Mouse (Mus musculus) MEL (cell line): ENCODE measurements around the gene Secisbp2.

Experiments
- CHD2 ChIP-seq: IDR thresholded peaks from 2 replicates; pipeline ENCODE4 v1.6.1; 2011; ENCODE audit warnings: low read length, improper control_type of control experiment
- NELFE ChIP-seq: IDR thresholded peaks from 2 replicates; pipeline ENCODE4 v1.6.1; 2011; ENCODE audit warnings: low read depth, low read length, improper control_type of control experiment
- TBP ChIP-seq: IDR thresholded peaks from 2 replicates; pipeline ENCODE4 v1.8.0; 2011; ENCODE audit warnings: low read depth, low read length, improper control_type of control experiment
- UBTF ChIP-seq: IDR thresholded peaks from 2 replicates; pipeline ENCODE4 v1.6.1; 2012; ENCODE audit warnings: low read depth, mild to moderate bottlenecking, inconsistent platforms, low read length, improper control_type of control experiment, moderate library complexity, borderline replicate concordance; ENCODE audit not compliant: insufficient read depth
- USF1 ChIP-seq: IDR thresholded peaks from 2 replicates; pipeline ENCODE4 v1.6.1; 2014; ENCODE audit warnings: low read depth, mild to moderate bottlenecking, inconsistent platforms, low read length, improper control_type of control experiment, moderate library complexity

DNA sequence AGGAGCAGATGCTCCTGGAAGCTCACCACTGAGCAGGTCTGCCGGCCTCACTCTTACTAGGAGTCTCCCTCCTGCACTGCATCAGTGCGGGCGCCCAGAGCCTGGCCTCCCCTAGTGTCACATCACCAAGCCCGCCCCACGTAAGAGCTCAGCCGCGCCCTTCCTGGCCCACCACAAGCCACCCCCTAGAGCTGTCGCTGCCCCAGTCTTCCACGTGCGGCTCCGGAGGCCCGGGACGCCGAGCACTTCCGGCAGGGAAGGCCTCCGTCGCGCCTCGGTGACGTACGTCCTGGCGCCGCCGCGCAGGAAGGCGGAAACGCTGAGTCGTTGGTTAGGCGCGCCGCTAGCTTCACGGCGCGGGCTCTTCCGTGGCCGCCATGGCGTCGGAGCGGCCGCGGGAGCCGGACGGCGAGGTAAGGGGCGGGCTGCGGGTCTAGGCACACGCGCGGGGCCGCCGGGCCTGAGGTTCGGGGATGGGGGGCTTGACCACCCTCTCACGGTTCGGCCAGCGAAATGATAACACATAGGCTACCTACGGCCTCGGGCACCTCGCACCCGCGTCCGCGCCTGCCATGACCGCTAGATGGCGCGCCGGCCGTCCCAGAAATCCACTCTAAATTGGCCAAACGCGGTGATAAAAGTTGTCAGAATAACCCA lies at the start of gene Secisbp2:
- TF ChIP-seq UBTF (no peak), TBP (0 out of 2 replicates have a peak, but pooled peaks have one; percentile 4), NELFE (peak; percentile 87), USF1 (peak; percentile 43; the same call in 1 of the 2 replicates), CHD2 (no peak)
